Mouse (Mus musculus): ENCODE measurements around the gene Msi2.

The Msi2 gene

GRCm38 (mm10) chr11:88431363-88432269 is 286.7 kb downstream of the Msi2 start:
- DNase-seq: peak; percentile 34 to 42

DNA sequence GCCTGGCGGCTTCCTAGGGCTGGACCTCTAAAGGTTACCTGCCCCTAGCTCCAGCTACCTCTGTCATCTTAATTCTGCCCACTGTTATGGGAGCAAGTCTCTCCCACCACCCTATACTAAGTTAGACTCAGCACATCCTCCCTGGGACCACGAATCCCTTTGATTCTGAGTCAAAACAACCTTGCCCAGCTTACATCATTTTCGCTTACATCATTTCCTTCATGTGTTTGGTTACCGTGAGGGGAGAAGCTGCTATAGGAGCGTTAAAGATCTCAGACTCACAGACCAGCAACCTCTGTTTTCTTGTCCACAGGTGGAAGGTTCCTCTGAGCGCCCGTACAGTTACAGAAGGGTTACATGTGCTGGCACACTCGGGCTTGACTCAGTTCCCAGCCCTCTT is 288.0 kb downstream of the Msi2 start:
- no peak for DNase-seq

DNA sequence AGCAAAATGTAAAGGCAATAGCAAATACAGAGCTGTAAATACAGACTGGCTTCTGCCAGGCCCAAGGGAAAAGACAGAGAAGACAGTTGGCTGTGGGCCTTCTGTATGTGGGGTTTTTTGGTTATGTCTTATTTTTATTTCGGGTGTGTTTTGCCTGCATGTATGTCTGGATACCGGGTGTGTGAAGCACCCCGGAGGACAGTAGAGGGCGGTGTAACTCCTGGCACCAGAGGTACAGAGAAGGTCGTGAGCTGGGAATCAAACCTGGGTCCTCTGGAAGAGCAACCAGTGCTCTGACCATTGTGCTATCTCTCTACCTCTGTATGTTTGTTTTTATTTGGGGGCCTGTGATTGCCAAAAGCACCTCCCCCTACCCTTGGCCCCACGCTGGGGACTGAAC is 288.6 kb downstream of the Msi2 start:
- no peak for DNase-seq

DNA sequence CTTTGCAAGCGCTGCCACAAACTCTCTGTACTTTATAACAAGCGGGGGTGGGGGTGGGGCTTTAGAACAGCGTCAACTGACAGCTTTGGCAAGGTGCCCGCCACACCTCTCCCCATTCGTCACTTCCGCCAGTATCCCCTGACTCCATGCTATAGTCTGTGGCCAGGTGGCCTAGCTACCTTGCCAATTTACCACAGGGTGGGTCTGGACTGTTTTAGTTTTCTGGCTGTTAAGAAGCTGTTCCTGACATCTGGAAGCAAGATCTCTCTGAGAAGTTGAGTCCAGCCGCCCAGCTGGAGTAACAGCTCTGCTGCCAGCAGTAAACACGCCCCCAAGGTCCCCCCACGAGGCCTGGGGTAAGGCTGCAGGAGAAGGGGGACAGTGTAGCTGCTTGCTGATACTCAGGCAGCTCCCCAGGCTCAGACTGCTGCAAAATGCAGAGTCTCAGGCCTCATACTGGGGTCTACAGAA is 292.6 kb downstream of the Msi2 start:
- peak; percentile 43 to 52 for DNase-seq

- peak in 1 of 2 experiments; percentile 48 for DNase-seq
Observed at GRCm38 (mm10) chr11:88424034-88424767, 294.1 kb downstream of the Msi2 start.

DNA sequence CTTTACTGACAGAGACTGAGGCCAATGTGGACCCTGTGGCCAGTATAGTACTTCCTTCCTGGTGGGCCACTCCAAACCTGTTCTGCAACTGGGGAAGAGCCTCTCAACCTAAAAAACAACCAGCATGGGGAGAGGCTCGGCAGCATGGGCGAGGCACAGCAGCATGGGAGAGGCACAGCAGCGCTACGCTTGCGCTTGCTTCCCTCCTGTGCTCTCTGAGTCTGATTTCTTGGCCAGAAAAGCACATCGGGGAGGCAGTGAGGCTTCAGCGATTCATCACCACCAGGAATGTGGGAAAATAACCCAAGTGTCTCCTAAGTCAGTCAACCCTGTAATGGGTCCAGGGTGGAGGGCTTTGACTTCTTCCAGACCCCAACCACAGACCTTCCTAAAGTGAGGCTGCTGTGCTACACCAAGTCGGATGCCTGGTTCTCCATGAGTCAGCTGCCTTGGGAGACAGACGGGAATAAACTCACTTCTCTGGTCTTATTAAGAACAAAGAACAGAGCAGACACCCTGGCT is 297.2 kb downstream of the Msi2 start:
- DNase-seq: no peak

- DNase-seq: no peak
Observed at GRCm38 (mm10) chr11:88419657-88420366, 298.5 kb downstream of the Msi2 start.

DNA sequence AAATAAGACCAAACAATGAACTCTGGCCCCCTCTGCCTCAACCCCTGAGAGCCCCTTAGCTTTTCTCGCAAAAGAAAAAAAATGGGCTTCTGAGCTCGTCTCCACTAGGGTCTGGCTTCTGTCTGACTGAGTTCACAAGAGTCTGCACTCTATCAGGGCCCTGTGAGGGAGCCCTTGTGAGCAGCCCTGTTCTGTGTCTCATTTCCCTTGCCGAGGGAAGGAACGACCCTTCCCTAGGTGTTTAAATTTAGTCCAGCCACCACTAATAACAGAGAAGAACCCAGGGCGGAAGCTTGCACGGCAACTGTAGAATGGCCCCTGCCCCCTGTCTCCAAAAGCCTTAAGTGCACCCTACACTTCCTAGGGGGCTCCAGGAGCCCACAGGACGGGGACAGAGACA is 299.2 kb downstream of the Msi2 start:
- DNase-seq: no peak

- peak; percentile 57 to 66 for DNase-seq
Observed at GRCm38 (mm10) chr11:88414157-88414870, 304.0 kb downstream of the Msi2 start.

DNA sequence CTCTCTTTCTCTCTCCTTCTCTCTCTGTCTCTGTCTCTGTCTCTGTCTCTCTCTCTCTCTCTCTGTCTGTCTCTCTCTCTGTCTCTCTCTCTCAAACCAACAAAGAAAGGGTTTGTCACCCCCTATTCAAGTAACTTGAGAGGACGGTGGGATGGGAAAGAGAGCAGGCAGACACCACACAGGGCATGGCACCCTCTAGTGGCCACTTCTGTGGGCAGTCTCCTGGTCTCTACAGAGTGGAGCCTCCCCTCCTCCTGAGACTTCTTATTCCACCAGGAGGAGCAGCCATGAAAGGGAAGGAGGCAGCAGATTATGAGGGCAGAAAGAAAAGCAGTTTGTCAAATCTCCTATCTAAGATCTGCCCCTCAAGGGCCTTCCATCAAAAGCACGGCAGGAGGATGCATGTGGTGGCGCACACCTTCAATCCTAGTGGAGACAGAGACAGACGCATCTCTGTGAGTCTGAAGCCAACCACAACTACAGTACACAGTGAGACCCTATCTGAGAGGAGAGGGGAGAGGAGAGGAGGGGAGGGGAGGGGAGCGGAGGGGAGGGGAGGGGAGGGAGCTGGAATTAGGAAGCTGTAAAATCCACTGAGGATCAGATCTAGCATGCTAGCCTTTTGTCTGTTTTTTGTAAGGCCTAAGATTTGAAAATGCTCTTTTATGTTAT is 305.8 kb downstream of the Msi2 start:
- peak; percentile 88 to 91 for DNase-seq

DNA sequence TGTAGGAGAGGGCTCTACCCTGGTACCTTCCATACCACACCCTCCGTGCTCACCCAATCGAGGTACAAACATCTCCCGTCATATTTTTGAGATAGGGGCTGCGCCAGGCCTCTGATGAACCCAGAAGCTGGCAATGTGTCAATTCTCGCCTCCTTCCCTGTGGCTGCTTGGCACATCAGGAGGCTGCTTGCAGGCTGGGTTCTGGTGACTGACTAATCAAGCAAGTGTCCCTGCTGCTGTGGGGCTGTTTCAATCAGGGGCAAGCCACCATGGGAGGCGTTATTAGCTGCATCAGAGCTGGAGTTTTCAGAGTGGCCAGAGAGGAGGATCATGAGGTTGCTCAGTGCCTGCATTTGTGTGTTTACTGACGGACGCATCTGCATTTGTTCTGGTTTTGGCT is 310.0 kb downstream of the Msi2 start:
- DNase-seq: peak; percentile 75 to 76

DNA sequence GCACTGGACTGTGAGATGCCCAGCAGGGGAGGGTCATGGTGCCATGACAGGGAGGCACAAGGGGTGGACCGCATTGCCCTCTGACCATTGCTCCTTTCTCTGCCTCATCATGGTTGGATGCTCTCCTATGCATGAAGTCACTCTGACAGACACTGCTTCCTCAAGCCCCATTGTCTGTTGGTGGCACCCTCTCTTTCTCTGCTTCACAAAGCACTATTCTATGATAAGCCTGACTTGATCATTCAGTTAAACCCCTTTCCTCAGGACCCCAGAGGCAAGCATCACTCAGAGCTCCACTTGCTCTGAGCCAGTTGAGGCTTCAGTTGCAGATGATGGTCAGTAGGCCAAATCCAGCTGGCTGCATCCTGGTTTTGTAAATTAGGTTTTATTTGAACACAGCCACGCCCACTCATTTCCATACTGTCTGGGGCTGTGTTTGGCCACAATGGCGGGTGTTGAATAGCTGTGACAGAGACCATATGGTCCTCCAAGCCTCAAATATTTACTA is 311.9 kb downstream of the Msi2 start:
- DNase-seq: no peak

- DNase-seq: peak; percentile 85 to 87
Observed at GRCm38 (mm10) chr11:88404816-88405613, 313.3 kb downstream of the Msi2 start.

DNA sequence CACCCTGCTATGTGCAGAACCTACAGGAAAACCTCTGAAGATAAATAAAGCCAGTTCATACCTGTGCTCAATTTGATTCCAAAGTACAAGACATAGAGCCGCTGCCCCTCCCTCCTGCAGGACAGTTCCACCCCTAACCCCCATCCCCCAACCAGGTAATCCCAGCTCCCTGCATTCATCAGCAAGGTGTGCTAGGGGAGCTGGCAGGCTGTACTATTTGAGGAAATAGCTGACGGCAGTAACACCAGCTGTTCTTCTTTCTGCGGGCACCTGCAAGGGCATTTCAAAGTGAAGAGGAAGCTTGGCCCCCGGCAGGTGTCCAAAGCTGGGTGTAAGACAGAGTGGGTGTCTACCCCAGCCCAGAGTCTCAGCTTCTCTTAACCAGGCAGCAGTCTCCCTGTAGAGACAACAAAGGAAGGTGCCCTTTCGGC is 314.1 kb downstream of the Msi2 start:
- no peak for DNase-seq

DNA sequence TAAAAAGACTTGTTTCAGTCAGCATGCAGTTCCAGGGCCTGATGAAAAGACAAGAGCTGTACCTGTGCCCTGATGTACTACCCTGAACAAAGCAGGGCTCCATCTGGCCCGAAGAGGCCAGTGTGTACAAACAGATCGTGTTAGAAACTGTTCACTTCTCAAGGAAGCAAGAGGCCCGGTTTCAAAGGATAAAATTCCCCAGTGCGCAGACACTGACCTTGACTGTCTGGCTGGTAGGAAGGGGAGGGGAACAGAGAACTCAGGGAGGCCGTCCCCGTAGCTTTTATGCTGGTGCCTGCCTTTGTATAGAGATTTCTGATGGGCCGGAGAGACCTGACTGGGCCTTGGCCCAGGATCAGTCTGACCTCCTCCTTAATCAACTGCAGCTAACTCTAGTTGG is 316.0 kb downstream of the Msi2 start:
- DNase-seq: no peak

DNA sequence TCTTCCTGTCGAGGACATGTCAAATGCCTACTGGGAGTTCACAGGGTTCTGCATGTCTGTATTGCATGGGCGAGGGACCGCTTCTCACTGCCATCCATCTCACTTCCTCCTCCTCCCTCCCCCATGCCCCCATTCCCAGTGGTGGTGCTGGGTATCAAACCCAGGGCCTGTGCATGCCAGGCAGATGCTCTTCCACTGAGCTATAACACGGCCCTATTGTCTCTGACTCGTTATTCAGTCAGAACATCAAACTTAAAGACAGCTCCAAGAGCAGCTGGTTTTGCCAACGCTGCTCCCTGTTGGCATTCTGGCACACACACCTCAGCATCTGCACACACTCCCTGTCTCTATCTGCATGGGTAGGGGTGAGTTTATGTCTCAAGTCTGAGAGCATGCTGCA is 317.0 kb downstream of the Msi2 start:
- no peak for DNase-seq

DNA sequence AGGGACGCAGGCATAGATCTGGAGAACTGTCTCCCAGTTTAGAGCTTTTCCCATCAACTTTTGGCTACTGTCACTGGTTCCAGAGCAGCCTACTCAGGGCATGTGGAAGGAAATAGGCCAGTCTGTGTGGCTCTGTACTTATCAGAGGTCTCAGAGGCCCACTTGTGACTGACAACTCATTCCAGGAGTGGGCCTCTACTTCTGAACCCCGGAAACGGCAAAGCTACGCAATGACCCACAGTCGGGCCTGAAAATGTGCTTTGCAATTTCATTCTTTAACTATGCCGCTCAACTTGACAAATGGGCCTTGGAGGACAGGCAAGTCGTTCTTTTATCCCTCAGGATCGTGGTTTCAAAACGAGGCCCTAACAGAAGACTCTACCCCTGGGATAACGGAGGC is 317.4 kb downstream of the Msi2 start:
- no peak for DNase-seq

DNA sequence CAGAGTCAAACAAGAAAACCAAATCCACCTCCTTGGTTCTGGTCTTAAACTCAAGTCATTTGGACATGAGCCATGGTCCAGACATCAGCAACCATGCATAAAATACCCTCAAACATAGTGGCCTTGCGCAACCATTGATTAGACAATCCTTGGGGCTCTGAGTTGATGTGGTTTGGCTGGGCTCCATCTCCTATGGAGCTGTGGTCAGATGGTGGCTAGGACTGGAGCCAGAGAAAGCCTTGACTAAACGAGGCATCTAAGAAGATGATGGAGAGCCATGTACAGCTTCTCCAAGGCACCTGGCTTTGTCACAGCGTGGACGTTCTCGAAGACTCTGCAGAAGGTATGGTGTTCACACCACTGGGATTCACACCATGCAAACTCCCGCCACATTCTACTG is 318.1 kb downstream of the Msi2 start:
- DNase-seq: peak; percentile 79 to 86

GRCm38 (mm10) chr11:88399431-88399830 is 318.9 kb downstream of the Msi2 start:
- peak; percentile 50 to 56 for DNase-seq

- no peak for DNase-seq
Observed at GRCm38 (mm10) chr11:88399028-88399427, 319.3 kb downstream of the Msi2 start.

Data from cerebellum, postnatal 14 days (tissue).